Mouse (Mus musculus) spleen, postnatal 4 days (tissue): Measurements from ENCODE around the gene Erbb4.

Source experiments
- DNase-seq, 2 experiments: peaks; one replicate each; pipeline ENCODE4 v3.0.0; 2022; ENCODE audit warnings: low spot score in 2 of 2

Gene Erbb4

GRCm38 (mm10) chr1:69027816-69028215 lies 80.0 kb downstream of the Erbb4 start:
- DNase-seq: no peak

DNA sequence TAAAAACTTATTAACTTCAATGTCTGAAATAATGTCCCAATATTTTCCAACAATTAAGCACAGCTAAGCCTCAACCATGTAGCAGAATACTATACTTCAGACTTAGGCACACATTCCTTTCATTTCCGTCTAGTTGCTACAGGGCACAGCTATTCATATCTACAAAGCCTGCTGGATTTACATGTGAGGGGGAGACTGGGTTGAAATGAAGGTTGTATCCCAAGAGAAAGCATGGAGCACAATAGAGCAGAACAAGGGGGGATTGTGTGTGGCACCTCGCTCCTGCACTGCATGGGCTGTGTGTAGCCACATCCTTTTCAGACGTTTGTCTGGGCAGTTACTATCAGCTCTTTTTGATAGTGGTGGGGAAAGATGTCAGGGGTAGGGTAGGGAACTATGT lies 83.0 kb downstream of the Erbb4 start:
- DNase-seq: no peak

- DNase-seq: no peak
These were observed 84.5 kb downstream of the Erbb4 start for GRCm38 (mm10) chr1:69023157-69023925.

GRCm38 (mm10) chr1:69009800-69010505 lies 97.9 kb downstream of the Erbb4 start:
- no peak for DNase-seq

GRCm38 (mm10) chr1:69001371-69001770 lies 106.5 kb downstream of the Erbb4 start:
- DNase-seq: no peak

- DNase-seq: no peak
These were observed 128.6 kb downstream of the Erbb4 start for GRCm38 (mm10) chr1:68979251-68979650.

GRCm38 (mm10) chr1:68978571-68978970 lies 129.3 kb downstream of the Erbb4 start:
- DNase-seq: no peak

- no peak for DNase-seq
These were observed 134.3 kb downstream of the Erbb4 start for GRCm38 (mm10) chr1:68973355-68974127.

DNA sequence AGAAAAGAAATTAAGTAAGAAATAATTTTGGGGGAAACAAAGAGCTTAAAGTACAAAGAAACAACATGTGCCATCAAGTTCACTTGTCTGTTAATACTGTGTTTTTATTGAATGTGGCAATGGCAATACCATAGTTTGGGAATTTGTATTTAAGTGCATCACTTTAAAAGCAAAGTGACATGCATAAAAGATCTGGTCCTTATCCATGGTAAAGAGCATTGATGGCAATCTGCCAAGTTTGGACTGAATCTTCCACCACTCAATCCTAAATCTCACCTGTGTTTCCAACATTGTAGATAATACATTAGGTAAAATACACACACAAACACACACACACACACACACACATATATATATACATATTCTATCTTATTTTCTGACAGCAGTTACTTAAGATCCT lies 143.7 kb downstream of the Erbb4 start:
- no peak for DNase-seq

DNA sequence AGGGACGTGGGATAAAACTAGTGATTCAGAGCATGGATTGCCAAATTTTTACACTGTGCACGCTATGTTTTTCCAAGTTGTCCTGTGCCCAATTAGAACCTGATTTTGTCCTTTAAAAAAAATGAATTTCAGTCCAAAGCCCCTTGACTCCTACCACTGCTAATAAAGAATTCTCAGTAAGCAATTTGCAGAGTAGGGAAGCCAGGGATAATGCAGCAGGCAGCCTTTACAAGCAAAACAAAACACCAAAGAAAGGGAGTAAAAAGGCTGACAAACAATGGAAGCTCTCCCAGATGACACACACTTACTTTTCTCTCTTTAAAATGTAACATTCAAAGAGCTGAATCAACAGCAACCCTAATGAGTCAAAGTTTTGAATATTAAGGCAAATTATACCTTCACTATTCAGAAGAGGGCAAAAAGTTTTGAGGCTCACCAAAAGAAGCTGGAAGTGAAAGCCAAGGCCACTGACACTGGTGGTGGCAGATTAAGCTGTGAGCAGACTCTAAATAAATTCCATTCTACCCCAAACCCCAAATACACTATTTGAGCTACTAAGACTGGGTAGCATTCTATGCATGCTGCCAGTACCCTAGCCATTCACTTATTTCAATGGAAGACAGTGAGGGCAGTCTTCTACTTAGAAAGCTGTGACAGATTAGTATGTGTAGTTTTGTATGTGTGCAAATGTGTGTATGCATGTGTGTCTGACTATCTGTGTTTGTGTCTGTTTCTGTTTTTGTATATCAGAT lies 146.3 kb downstream of the Erbb4 start:
- DNase-seq: no peak

DNA sequence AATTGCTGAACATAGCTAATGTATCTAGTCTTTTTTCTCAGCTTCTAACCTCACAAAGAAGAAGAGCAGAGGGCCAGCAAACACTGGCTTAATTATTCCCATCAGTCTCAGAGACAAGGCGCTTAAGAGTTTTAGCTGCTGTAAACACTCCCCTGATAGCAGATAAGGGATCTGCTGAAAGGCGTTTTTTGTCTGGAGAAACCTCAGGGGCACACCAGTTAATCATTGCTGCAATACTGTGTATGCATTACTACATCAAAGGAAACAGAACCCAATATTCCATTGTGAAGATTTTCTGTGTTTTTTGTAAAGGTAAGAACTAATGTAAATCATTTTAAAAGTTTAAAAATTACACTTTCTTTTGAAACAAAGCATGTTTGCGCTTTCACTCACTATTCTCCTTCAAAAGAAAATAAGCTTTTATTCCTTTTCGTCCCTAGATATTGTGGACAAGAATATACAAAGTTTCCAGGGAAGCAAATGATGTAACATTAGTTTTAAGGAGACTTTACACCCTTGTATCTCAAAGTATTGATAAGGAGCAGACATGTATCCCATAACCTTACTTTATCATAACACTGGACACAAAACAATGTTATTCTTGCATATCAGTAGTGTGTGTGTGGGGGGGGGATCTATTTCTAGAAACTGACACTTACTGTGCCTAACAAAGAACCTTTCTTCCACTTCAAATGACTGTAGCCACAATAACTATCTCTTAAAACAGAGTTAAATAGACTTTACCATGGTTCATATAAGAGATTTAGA lies 150.9 kb downstream of the Erbb4 start:
- DNase-seq: no peak

DNA sequence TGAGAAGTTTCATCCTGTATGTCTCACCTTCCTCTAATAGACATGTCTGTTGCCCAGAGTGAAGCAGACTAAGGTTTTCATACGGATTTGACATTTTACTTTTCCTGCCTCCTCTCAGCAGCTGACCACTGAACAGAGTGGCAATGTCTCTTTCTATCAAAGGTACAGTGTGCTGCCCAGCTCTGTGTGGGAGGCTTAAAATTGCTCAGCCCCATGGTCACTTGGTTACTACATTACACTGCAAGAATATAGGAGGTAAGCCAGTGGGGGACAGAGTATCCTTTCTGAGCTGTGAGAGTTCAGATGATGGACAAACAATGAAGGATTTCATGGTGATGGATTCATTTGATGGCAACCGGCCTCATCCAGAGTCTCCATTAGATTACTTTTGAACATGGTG lies 152.4 kb downstream of the Erbb4 start:
- DNase-seq: no peak

GRCm38 (mm10) chr1:68943141-68943540 lies 164.7 kb downstream of the Erbb4 start:
- no peak for DNase-seq

DNA sequence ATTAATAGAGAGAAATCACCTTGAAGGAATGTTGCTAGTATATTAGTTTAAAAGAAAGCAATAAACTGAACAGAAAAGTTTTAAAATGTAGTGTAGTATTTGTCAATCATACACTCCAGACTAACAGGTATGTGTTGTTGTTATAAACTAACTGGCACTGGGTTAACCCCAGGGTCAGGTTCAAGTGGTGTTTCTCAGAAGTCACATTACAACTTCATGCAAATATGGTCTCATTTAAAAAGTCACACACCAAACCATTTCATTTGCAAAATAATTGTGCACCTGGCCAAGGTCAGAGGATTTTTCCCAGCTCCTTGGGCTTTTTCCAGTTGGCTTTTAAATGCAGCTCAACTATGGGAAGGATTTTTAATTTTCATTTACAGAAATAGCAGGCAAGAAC lies 173.1 kb downstream of the Erbb4 start:
- DNase-seq: no peak

GRCm38 (mm10) chr1:68933330-68934065 lies 174.4 kb downstream of the Erbb4 start:
- DNase-seq: no peak

DNA sequence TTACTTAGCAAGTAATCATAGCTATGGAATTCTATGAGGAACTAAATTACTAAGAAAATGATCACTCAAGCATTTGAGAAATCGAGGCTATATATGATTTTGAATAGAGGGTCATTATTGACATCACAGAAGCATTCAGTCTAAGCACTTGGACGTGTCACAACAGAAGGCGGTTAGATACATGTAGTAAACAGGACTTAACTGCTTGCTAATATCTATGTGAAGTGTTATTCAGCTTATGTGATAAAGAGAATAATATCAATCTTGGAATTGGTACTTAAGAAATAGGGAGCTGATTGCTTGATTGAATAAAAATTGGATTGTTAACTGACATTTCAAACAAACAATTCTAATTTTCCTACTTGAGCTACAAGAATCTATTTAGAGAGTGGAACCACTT lies 190.0 kb downstream of the Erbb4 start:
- DNase-seq: no peak

DNA sequence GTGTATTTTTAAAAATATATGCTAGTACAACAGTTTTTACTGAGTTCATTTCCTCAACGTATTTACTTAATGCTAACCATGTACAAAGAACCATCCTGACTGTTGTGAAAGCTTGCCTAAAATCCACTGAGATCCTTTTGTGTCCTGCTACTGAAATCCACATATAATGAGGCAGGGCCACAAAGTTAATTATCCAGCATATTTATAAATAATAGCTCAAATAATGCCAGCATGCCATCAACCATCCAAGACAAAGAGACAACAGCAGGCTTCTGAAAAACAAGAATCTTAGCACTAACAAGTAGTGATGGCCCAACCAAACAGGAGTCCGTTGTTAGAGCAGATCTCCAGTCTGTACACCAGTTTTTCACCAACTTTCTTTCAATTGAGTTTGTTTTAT lies 215.8 kb downstream of the Erbb4 start:
- no peak for DNase-seq

DNA sequence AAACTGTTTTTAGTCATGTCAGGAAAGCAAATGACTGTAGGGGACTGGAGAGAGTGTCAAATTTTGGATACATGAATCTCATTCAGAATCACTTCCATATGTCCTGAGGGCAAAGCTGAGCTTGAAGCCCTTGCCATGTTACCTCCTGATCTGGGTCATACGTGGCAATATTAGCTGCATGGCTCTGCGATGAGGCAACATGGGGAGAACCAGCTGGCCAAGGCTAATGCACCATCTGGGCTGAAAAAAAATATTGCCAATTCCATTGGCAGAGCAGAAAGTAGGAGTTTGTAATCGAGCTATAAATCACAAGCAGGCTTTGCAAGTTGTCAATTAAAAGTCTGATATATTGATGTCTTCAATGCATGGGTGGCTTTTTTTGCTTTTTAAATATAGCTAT lies 221.0 kb downstream of the Erbb4 start:
- no peak for DNase-seq

DNA sequence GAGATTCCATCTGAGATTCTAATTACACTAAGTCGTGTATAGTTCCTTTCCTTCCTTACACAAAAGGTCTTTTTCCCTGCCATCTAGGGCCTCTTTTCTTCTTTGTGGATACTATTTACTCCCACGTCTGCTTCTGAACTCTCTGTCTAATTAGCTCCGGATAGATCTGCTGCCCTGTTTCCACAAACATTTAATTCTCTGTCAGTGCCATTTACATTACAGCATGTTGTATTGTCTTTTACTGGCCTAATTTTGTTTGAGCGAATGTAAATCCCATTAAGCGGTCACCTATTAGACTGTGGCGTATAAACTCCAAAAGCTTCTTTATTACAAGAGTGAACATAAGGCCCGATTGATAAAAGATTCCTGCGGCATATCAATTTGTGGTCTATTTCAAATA lies 232.9 kb downstream of the Erbb4 start:
- no peak for DNase-seq

DNA sequence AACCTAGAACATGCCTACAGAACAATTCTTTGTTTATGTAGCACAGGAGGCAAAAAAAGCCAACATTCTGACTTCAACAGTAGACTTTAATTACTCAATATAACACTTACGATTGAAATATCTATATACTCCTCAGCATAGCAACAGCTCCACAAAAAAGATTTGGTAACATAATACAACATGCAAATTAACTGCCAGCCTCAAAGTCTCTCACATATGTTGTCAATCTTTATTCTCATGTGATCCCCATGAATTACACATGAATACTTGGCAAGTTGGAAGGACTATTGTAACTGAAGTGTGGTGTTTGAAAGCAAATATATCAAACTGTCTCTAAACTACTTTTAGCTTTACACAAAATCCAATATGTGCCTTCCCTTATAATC lies 234.2 kb downstream of the Erbb4 start:
- no peak for DNase-seq
